Mouse (Mus musculus) stomach, embryonic 14.5 days (tissue): ENCODE data around the gene Cct6b. TPM values are rescaled to one million over a fixed set of nuclear protein-coding genes. Genes with fewer than 3 reads are reported as not detected.

ENCODE experiments used
- ATAC-seq: fragments of 200-750 bp; cut with Nextera tagmentation; 2 replicates; pipeline ENCODE4 v1.8.0; 2017; ENCODE audit warnings: low read depth, moderate TSS enrichment; ENCODE audit not compliant: insufficient number of reproducible peaks, insufficient read depth, low FRiP score
- H3K27ac ChIP-seq: fragments of 300-500 bp; sonication (generic); 2 replicates; pipeline ENCODE4 v1.5.1; 2014; ENCODE audit warnings: mild to moderate bottlenecking, low read length, moderate library complexity, mixed read lengths
- H3K27me3 ChIP-seq: fragments of 300-500 bp; sonication (generic); 2 replicates; pipeline ENCODE4 v1.6.1; 2014; ENCODE audit warnings: low read length, control low read depth, mixed read lengths; ENCODE audit not compliant: control insufficient read depth, insufficient read depth
- H3K36me3 ChIP-seq: fragments of 300-500 bp; sonication (generic); 2 replicates; pipeline ENCODE4 v1.6.1; 2014; ENCODE audit warnings: mild to moderate bottlenecking, control low read depth, low read length, moderate library complexity, mixed read lengths; ENCODE audit not compliant: control insufficient read depth, insufficient read depth
- H3K4me1 ChIP-seq: fragments of 300-500 bp; sonication (generic); 2 replicates; pipeline ENCODE4 v1.6.1; 2014; ENCODE audit warnings: low read length, control low read depth, mixed read lengths; ENCODE audit not compliant: control insufficient read depth, insufficient read depth
- H3K4me2 ChIP-seq: fragments of 300-500 bp; sonication (generic); replicated peaks from 2 replicates; pipeline ENCODE4 v1.6.1; 2014; ENCODE audit warnings: low read depth, low read length, control low read depth
- H3K4me3 ChIP-seq: fragments of 300-500 bp; sonication (generic); 2 replicates; pipeline ENCODE4 v1.5.1; 2014; ENCODE audit warnings: low read depth, low read length, control low read depth
- H3K9ac ChIP-seq: fragments of 300-500 bp; sonication (generic); replicated peaks from 2 replicates; pipeline ENCODE4 v1.6.1; 2014; ENCODE audit warnings: low read depth, mild to moderate bottlenecking, control low read depth, low read length, moderate library complexity, mixed read lengths
- H3K9me3 ChIP-seq: fragments of 300-500 bp; sonication (generic); 2 replicates; pipeline ENCODE4 v1.6.1; 2016; ENCODE audit warnings: low read depth, low read length, control low read depth; ENCODE audit not compliant: control insufficient read depth
- WGBS: fragments of 180-500 bp; shearing (Covaris S2); extraction: QIAGEN DNeasy Blood & Tissue Kit; methylation state at CpG from one replicate; pipeline ENCODE4 v1.1.7; 2014; 5-methylcytosine and 5-hydroxymethylcytosine counted together
- polyA plus RNA-seq: library from polyadenylated mRNA; unstranded; fragments of >200 nt; fragmentation: Nextera tagmentation; extraction: Ambion mirVana; gene quantifications from 2 replicates; pipeline ENCODE4 v1.2.1, GENCODE M21; 2014

The Cct6b gene
- polyA plus RNA-seq, 1 experiment from 2014 or later, result 0.22 TPM

DNA sequence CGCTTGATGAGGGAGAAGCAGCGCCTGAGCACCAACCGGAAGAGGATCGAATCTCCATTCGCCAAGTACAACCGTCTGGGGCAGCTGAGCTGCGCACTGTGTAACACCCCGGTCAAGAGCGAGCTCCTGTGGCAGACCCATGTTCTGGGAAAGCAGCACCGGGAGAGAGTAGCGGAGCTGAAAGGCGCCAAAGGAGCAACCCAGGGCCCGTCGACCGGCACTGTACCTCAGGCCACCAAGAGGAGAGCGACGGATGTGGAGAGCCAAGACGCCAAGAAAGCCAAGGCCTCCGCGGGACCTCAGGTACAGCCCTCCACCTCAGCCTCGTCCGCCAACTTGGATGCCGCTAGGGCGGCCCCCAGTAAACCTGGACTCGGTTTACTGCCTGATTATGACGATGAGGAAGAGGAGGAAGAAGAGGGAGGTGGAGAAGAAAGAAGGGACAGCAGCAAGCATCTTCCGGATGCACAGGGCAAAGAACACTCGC, 360 bp upstream of the Cct6b start:
- Histone ChIP-seq H3K9ac (peak overlapping the region; percentile 80), H3K9me3 (no peaks in the 10 kb centered on the region), H3K27me3 (no peaks in the 10 kb centered on the region), H3K36me3 (no peaks in the 10 kb centered on the region; the same call in 1 of the 2 replicates), H3K4me2 (peak overlapping the region; percentile 96), H3K4me3 (peak overlapping the region; percentile 99), H3K27ac (peak overlapping the region; percentile 92; the same call in 1 of the 2 replicates), H3K4me1 (peaks cover 18% of the 10 kb centered on the region)
- under 1% methylated on average over 28 of the region's 28 CpGs for WGBS
- peak; percentile 54; the same call in 1 of the 2 replicates for ATAC-seq

DNA sequence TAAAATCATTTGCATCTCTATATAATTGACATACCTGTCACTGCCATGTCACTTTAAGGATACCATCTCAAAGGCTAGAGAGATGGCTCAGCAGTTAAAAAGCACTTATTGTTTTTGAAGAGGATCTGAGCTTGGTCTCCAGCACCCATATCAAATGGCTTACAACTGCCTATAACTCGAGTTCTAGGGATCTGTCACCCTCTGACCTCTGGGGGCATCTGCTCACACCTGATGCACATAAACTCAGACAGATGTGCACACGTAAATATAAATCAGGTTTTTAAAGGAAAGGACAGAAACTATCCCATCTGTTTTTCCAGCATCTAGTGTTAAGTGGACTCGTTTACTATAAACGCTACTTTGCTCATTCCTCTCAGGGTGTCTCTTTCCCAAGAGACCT, 860 bp downstream of the Cct6b start:
- peak overlapping the region; percentile 99 for H3K4me3 ChIP-seq
- no peaks in the 10 kb centered on the region for H3K27me3 ChIP-seq
- ATAC-seq, result no peak
- no peaks in the 10 kb centered on the region for H3K9me3 ChIP-seq
- no peaks in the 10 kb centered on the region for H3K36me3 ChIP-seq
- 11% methylated on average over 4 of the region's 4 CpGs for WGBS
- peak overlapping the region; percentile 96 for H3K4me2 ChIP-seq
- H3K4me1 ChIP-seq, result peaks cover 18% of the 10 kb centered on the region
- H3K27ac ChIP-seq, result peak overlapping the region; percentile 92; the same call in 1 of the 2 replicates
- peak overlapping the region; percentile 80; the same call in 1 of the 2 replicates for H3K9ac ChIP-seq

DNA sequence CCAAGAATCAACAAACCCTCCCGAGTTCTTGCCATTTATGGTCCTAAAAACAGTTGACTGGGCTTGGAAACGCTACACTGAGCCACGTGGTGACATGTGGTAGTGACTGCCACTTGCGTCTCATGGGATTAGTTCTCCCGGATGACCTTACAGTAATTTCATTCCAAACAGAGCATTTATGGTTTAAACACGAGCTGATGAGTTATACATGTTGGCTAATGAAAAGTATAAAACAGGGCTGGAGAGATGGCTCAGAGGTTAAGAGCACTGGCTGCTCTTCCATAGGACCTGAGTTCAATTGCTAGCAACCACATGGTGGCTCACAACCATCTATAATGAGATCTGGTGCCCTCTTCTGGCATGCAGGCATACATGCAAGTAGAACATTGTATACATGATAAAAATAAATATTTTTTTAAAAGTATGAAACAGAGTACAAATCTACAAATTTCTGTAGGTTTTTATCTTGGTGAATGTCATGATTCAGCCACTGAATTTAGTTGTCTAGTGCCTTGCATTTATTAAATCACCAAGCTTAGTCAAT, 1.8 kb downstream of the Cct6b start:
- Histone ChIP-seq H3K9ac (no peak overlapping the region), H3K27ac (no peak overlapping the region), H3K4me3 (no peak overlapping the region), H3K27me3 (no peaks in the 10 kb centered on the region), H3K4me1 (peaks cover 18% of the 10 kb centered on the region), H3K9me3 (no peaks in the 10 kb centered on the region), H3K36me3 (no peaks in the 10 kb centered on the region), H3K4me2 (no peak overlapping the region)
- no peak for ATAC-seq
- WGBS, result 82% methylated on average over 6 of the region's 6 CpGs

DNA sequence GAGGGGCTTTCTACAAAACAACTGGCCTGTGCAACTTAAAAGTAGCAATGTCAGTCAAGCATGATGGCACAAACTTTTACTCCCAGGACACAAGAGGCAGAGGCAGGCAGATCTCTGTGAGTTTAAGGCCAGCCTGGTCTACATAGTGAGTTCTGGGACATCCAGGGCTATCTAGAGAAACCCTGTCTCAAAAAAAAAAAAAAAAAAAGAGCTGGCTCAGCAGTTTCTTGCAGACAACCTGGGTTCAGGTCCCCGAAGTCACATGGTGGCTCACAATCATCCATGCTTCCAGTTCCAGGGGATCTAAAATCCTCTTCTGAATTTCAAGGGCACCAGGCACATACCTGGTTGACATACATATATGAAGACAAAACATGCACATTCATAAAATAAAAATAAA, 8.2 kb downstream of the Cct6b start:
- H3K36me3 ChIP-seq, result no peaks in the 10 kb centered on the region
- no peak overlapping the region for H3K27ac ChIP-seq
- no peaks in the 10 kb centered on the region for H3K9me3 ChIP-seq
- 83% methylated on average over 1 of the region's 1 CpGs for WGBS
- no peak overlapping the region for H3K9ac ChIP-seq
- no peaks in the 10 kb centered on the region for H3K4me1 ChIP-seq
- H3K4me2 ChIP-seq, result no peak overlapping the region
- H3K4me3 ChIP-seq, result no peak overlapping the region
- ATAC-seq, result no peak
- no peaks in the 10 kb centered on the region for H3K27me3 ChIP-seq

DNA sequence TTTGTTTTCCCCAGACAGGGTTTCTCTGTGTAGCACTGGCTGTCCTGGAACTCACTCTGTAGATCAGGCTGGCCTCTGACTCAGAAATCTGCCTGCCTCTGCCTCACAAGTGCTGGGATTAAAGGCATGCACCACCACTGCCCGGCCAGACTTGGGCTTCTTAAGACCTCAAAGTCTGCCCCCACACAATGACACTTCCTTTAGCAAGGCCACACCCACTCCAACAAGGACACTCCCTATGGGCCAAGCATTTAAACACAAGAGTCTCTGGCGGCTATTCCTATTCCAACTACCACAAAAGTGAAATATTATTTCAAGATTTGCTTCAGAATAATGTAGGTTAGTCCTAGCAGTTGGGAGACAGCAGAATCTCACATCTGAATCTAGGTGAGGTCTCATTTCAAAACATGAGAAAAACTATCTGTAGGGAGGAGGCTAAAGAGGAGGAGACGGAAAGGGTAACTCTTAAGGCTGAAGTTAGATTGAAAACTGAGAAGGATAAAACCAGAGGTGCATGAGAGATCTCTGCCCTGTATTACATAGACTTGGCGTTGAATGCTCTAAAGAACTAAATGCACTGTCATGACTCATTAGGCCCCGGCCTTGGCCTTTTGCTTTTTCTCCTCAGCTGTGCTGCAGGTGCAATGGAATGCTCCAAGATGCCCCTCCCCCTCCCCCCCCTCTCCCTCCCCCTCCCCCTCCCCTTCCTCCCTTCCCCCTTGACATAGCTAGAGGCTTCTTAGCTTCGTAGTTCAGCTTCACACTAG, 11.6 kb downstream of the Cct6b start:
- H3K27ac ChIP-seq, result no peak overlapping the region
- no peaks in the 10 kb centered on the region for H3K36me3 ChIP-seq
- H3K9ac ChIP-seq, result no peak overlapping the region
- no peak overlapping the region for H3K4me2 ChIP-seq
- 77% methylated on average over 6 of the region's 6 CpGs for WGBS
- no peaks in the 10 kb centered on the region for H3K9me3 ChIP-seq
- H3K4me1 ChIP-seq, result no peaks in the 10 kb centered on the region
- H3K27me3 ChIP-seq, result no peaks in the 10 kb centered on the region
- H3K4me3 ChIP-seq, result no peak overlapping the region
- ATAC-seq, result no peak

DNA sequence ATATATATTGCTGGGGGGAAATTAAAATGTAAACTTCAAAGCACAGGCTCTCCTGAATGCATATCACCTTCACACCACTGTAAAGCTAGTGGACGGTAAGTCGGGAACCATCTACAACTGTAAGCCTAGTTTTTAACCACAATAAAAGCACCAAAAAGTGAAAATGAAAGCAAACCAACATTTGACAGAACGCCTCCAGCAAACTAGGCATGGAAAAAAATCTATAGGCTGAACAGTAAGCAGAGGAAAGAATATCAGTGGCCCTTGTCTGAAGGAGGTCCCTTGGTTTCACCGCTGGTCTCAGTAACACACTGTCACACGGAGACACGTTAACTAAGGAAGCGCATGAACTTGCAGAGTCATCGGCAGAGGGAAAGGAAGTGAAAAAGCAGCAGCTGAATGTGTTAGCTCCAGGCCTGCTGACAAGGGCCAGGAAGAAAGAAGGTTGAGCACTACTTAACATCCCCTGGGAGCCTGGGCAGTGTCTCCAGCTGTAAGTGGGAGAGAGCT, 17.2 kb downstream of the Cct6b start:
- no peak overlapping the region for H3K4me2 ChIP-seq
- 79% methylated on average over 8 of the region's 8 CpGs for WGBS
- no peaks in the 10 kb centered on the region for H3K9me3 ChIP-seq
- H3K4me1 ChIP-seq, result no peaks in the 10 kb centered on the region
- no peaks in the 10 kb centered on the region for H3K36me3 ChIP-seq
- no peaks in the 10 kb centered on the region for H3K27me3 ChIP-seq
- no peak overlapping the region for H3K27ac ChIP-seq
- H3K9ac ChIP-seq, result no peak overlapping the region
- ATAC-seq, result no peak
- H3K4me3 ChIP-seq, result no peak overlapping the region

DNA sequence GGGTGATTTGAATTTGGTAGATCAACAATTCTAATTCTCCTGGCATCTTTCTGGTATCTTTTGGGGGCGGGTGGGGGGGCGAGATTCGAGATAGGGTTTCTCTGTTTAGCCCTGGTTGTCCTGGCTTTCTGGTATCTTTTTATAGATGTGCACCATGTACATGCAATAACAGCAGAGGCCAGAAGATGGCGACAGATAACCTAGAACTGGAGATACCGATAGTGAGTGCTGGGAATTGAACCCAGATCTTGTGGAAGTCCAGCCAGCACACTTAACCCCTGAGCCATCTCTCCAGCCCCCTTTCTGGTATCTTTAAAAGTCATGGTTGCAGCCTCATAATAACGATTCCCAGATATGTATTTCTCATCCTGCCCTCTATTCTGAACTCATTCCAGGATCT, 18.0 kb downstream of the Cct6b start:
- H3K9me3 ChIP-seq, result no peaks in the 10 kb centered on the region
- ATAC-seq, result no peak
- H3K4me1 ChIP-seq, result no peaks in the 10 kb centered on the region
- WGBS, result 34% methylated on average over 6 of the region's 6 CpGs
- H3K4me2 ChIP-seq, result no peak overlapping the region
- no peak overlapping the region for H3K9ac ChIP-seq
- H3K36me3 ChIP-seq, result no peaks in the 10 kb centered on the region
- H3K4me3 ChIP-seq, result no peak overlapping the region
- no peak overlapping the region for H3K27ac ChIP-seq
- no peaks in the 10 kb centered on the region for H3K27me3 ChIP-seq

DNA sequence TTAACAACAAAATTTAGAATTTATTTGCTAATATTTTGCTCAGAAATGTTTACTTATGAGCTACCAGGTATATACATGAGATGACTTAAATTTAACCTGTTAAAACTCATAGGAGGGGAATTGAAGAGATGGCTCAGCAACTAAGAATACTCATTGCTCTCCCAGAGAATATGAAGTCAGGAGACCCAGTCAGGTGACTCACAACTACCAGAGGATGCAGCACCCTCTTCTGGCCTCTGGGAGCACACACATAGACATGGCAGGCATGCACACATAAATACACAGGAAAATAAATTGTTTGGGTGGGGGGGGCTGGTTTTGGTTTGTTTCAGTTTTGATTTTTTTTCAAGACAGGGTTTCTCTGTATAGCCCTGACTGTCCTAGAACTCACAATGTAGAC, 25.1 kb downstream of the Cct6b start:
- no peak overlapping the region for H3K9ac ChIP-seq
- H3K27me3 ChIP-seq, result no peaks in the 10 kb centered on the region
- H3K9me3 ChIP-seq, result no peaks in the 10 kb centered on the region
- H3K4me1 ChIP-seq, result no peaks in the 10 kb centered on the region
- no peak overlapping the region for H3K27ac ChIP-seq
- ATAC-seq, result no peak
- no peaks in the 10 kb centered on the region for H3K36me3 ChIP-seq
- no peak overlapping the region for H3K4me3 ChIP-seq
- H3K4me2 ChIP-seq, result no peak overlapping the region
